ENCODE assay signal across 8 mouse cellular contexts in genomic region chr10:128082880-128083421, GRCm38 (mm10). TPM values are rescaled to one million over a fixed set of nuclear protein-coding genes. Genes with fewer than 3 reads are reported as not detected.
DNase-seq lines count a peak whose midpoint lies in the region; ATAC-seq lines count a peak whose summit lies in the region.

Atp5b (plus strand) TSS chr10:128083273.

- WGBS in hindbrain, embryonic 16.5 days, result 0% methylated on average over 33 of the region's 34 CpGs
- 1% methylated on average over 33 of the region's 34 CpGs for WGBS in macrophage (ENCODE audit: missing documents)

- no peaks in the 10 kb centered on the region for H3K27me3 ChIP-seq in hindbrain, embryonic 16.5 days (replicated peaks; ENCODE audit: control insufficient read depth, insufficient read depth, low read length)

- H3K4me1 ChIP-seq in hindbrain, embryonic 16.5 days (ENCODE audit: control insufficient read depth, insufficient read depth, low read depth, low read length), result peaks cover 13% of the 10 kb centered on the region

- H3K36me3 ChIP-seq in hindbrain, embryonic 16.5 days (ENCODE audit: control insufficient read depth, insufficient read depth, low read length), result peaks cover 17% of the 10 kb centered on the region
- peaks cover 31% of the 10 kb centered on the region for H3K36me3 ChIP-seq in macrophage (ENCODE audit: inconsistent target)

- peaks cover 46% of the 10 kb centered on the region for H3K79me2 ChIP-seq in macrophage (ENCODE audit: inconsistent target)

- ATAC-seq in hindbrain, embryonic 16.5 days, result peak; percentile 99

- DNase-seq in WW6 (ENCODE audit: low read depth, low spot score), result peak; percentile 95
- DNase-seq in cerebellum, postnatal 4 days (ENCODE audit: low spot score in 2 of 2), result peak; percentile 95 to 100
- DNase-seq in gastrocnemius, adult 18-20 months (ENCODE audit: low spot score), result peak; percentile 100
- DNase-seq in left cerebral cortex, adult 18-20 months (ENCODE audit: low spot score in 2 of 2), result peak; percentile 96 to 98
- peak; percentile 99 for DNase-seq in right cerebral cortex, adult 18-20 months
- DNase-seq in urinary bladder, postnatal 10 days (ENCODE audit: low spot score), result peak; percentile 94

- peak within 1 kb of the TSS; percentile 80 for H3K4me2 ChIP-seq in hindbrain, embryonic 16.5 days (ENCODE audit: low read length)

- H3K27ac ChIP-seq in hindbrain, embryonic 16.5 days (ENCODE audit: low read depth, low read length), result peak within 1 kb of the TSS; percentile 87
- H3K27ac ChIP-seq in macrophage, result peak within 1 kb of the TSS; percentile 84

- H3K9ac ChIP-seq in hindbrain, embryonic 16.5 days (ENCODE audit: low read depth, low read length), result peak within 1 kb of the TSS; percentile 84

- no peaks in the 10 kb centered on the region for H3K9me3 ChIP-seq in hindbrain, embryonic 16.5 days (ENCODE audit: control insufficient read depth, low read length)

- peak within 1 kb of the TSS; percentile 67 for H3K4me3 ChIP-seq in hindbrain, embryonic 16.5 days (ENCODE audit: low read length)
- peak within 1 kb of the TSS; percentile 94 for H3K4me3 ChIP-seq in macrophage (ENCODE audit: inconsistent target)

RNA-seq across cellular contexts. Expression of gene Atp5b, which starts in this region (rescaled TPM):
- total RNA-seq in gastrocnemius, adult 18-20 months (2021), result 1,000 to 10,000 TPM; 3,383 to 3,450 TPM
- polyA plus RNA-seq in hindbrain, embryonic 16.5 days (2015; fragmentation: Nextera tagmentation; extraction: Ambion mirVana), result 2,423 and 2,704 TPM in 2 replicates
- 1,000 to 10,000 TPM; 1,718 to 1,797 TPM for total RNA-seq in left cerebral cortex, adult 18-20 months (2021)
- 100 to 1,000 TPM; 115 to 422 (median 284) TPM for total RNA-seq in macrophage (2018; cell fraction: chromatin; rRNA removed)
- total RNA-seq in macrophage (2018; cell fraction: cytosol; rRNA removed), result 100 to 1,000 TPM; 573 to 964 (median 692) TPM
- 100 to 1,000 TPM; 137 to 411 (median 296) TPM for total RNA-seq in macrophage (2018; cell fraction: nucleus; rRNA removed)
- 455 to 1,015 TPM (median 549 TPM) in 3 replicates for polyA plus RNA-seq in macrophage (2018)

Comparison
In these comparisons a context has a peak if more than half of its experiments do, and no peak if none do; other contexts are left out.
1. Peak in every context shown above with its lines: DNase-seq, ATAC-seq, H3K4me3 ChIP-seq and H3K27ac ChIP-seq.